Mouse (Mus musculus) liver, embryonic 14.5 days (tissue): ENCODE measurements around the gene Tmtc1.

ENCODE experiments used
- CTCF ChIP-seq: IDR thresholded peaks from 2 replicates; pipeline ENCODE4 v1.5.1; 2016; ENCODE audit warnings: antibody characterized with exemption, low read depth, control low read depth
- EP300 ChIP-seq: IDR thresholded peaks from 2 replicates; pipeline ENCODE4 v1.6.1; 2016; ENCODE audit warnings: antibody characterized with exemption, low read depth

- TF ChIP-seq CTCF (no peak), EP300 (no peak)
Measured at GRCm38 (mm10) chr6:148342191-148342590, 102.0 kb downstream of the Tmtc1 start.
